Mouse (Mus musculus): ENCODE results near the gene Nacc2.

The Nacc2 gene

DNA sequence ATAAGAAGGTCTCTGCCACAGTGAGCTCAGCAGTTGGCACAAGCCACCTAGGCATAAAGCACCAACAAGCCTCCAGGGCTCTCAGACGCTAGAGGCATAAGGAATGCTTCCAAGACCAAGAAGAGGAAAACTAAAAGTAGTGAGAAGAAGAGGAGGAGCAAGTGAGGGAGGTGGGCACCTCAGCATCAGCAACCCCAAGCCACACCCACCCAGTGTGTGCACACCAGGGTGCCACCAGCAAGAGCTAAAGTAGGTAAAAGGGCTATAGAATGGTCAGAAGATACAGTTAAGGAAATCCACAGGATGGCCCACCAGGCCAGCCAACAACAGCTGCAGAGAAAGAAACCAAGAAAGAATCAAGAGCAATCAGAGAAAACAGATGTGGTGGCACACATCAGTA lies 111.6 kb downstream of the Nacc2 start:
- in situ Hi-C loops (cut with MboI, MseI): no loop called here

Measured in regulatory T cell (primary cell).